Mouse (Mus musculus) layer of hippocampus, adult 11-12 months (tissue): Measurements from ENCODE around the gene Baiap2.

Source experiments
- DNase-seq: peaks from one replicate; pipeline ENCODE4 v3.0.0; 2022; ENCODE audit warnings: low spot score

Baiap2 gene

GRCm38 (mm10) chr11:119979596-119980385, 37.2 kb downstream of the Baiap2 start:
- DNase-seq: no peak

GRCm38 (mm10) chr11:119981769-119982168, 39.2 kb downstream of the Baiap2 start:
- DNase-seq: no peak

- no peak for DNase-seq
Measured at GRCm38 (mm10) chr11:119982236-119982635, 39.7 kb downstream of the Baiap2 start.

GRCm38 (mm10) chr11:119983151-119983550, 40.6 kb downstream of the Baiap2 start:
- no peak for DNase-seq

- DNase-seq: no peak
Measured at GRCm38 (mm10) chr11:119986751-119987425, 44.3 kb downstream of the Baiap2 start.

GRCm38 (mm10) chr11:119987876-119988275, 45.3 kb downstream of the Baiap2 start:
- DNase-seq: no peak

- no peak for DNase-seq
Measured at GRCm38 (mm10) chr11:119988391-119988790, 45.8 kb downstream of the Baiap2 start.

- no peak for DNase-seq
Measured at GRCm38 (mm10) chr11:119989115-119989564, 46.6 kb downstream of the Baiap2 start.

GRCm38 (mm10) chr11:119990658-119991337, 48.2 kb downstream of the Baiap2 start:
- no peak for DNase-seq

GRCm38 (mm10) chr11:119991338-119991678, 48.7 kb downstream of the Baiap2 start:
- peak; percentile 95 for DNase-seq

GRCm38 (mm10) chr11:119997351-119997750, 54.8 kb downstream of the Baiap2 start:
- no peak for DNase-seq

GRCm38 (mm10) chr11:120002041-120002440, 59.5 kb downstream of the Baiap2 start:
- DNase-seq: no peak

- no peak for DNase-seq
Measured at GRCm38 (mm10) chr11:120002634-120003220, 60.2 kb downstream of the Baiap2 start.

- no peak for DNase-seq
Measured at GRCm38 (mm10) chr11:120005434-120006317, 63.1 kb downstream of the Baiap2 start.

- DNase-seq: no peak
Measured at GRCm38 (mm10) chr11:120007496-120008080, 65.0 kb downstream of the Baiap2 start.

GRCm38 (mm10) chr11:120008501-120008900, 65.9 kb downstream of the Baiap2 start:
- DNase-seq: no peak

GRCm38 (mm10) chr11:120008956-120009355, 66.4 kb downstream of the Baiap2 start:
- no peak for DNase-seq

GRCm38 (mm10) chr11:120009937-120010336, 67.4 kb downstream of the Baiap2 start:
- no peak for DNase-seq

- DNase-seq: no peak
Measured at GRCm38 (mm10) chr11:120011114-120011760, 68.7 kb downstream of the Baiap2 start.

GRCm38 (mm10) chr11:120011761-120012560, 69.4 kb downstream of the Baiap2 start:
- DNase-seq: no peak
